ENCODE assay signal across 9 mouse cellular contexts in genomic region chr1:191364477-191364876, GRCm38 (mm10). TPM values are rescaled to one million over a fixed set of nuclear protein-coding genes. Genes with fewer than 3 reads are reported as not detected.
DNase-seq lines count a peak whose midpoint lies in the region; ATAC-seq and TF ChIP-seq lines count a peak whose summit lies in the region.
"Had no signal": no experiment of that assay in that cellular context is flagged by ENCODE, and none has a peak within 500 bp of the region (broad histone marks: within the 10 kb centered on the region; RNA-seq: fewer than 3 reads in every experiment).

No protein-coding gene starts in this region.

- peak; percentile 43 for DNase-seq in kidney, postnatal 14 days
- no peak for DNase-seq in kidney, adult 11 months
- DNase-seq in Patski (ENCODE audit: low read depth, low spot score), result no peak
- peak; percentile 36 for DNase-seq in retina, postnatal 1 day
- DNase-seq in frontal cortex, postnatal 25 days (ENCODE audit: low spot score in 2 of 2), result no peak
- no peak for DNase-seq in gastrocnemius, postnatal 36 days

- H3K27me3 ChIP-seq in Patski, result no peaks in the 10 kb centered on the region
- H3K27me3 ChIP-seq: heart, embryonic 15.5 days; neural tube, embryonic 13.5 days had no signal

- ATAC-seq in Patski, result no peak
- peak; percentile 86 for ATAC-seq in erythroid progenitor cell, adult 5-6 weeks (replicated peaks; ENCODE audit: low FRiP score, poor library complexity, severe bottlenecking)

- CTCF ChIA-PET in Patski (lab: Charles Lee), result interaction anchor here (0.6 to 3.4 kb wide), 16 partner anchors 8 to 204 kb away, joined by 3 to 15 read pairs (median 4); partner anchors contain the start of gene Tmem206

- intact Hi-C loops in gastrocnemius, postnatal 36 days (cut with DNase I), result loop anchor here (10.0 kb wide), 1 partner anchor 200 kb away; no protein-coding TSS in a partner anchor

- in situ Hi-C loops in Patski (cut with MboI; ENCODE audit: low pct_unique_long_range_greater_than_20kb), result loop anchor here (5.0 to 25.0 kb wide), 2 partner anchors 203 to 448 kb away; partner anchors contain the start of gene Nek2

- POLR2A ChIA-PET in Patski (lab: Charles Lee), result no interaction called here

- peak; percentile 82 for TF ChIP-seq CTCF in Patski (IDR thresholded peaks at IDR 0.05)

RNA-seq across cellular contexts. Expression of gene Ppp2r5a, which starts 38.6 kb away (rescaled TPM):
- 83.6 TPM for polyA plus RNA-seq in Patski (2021)
- total RNA-seq in erythroid progenitor cell, adult 5-6 weeks (2015; ENCODE audit: low replicate concordance), result 59.1 and 84.3 TPM in 2 replicates
- total RNA-seq in erythroid progenitor cell, adult 5-6 weeks (2017; ENCODE audit: low replicate concordance), result 60.7 and 94.6 TPM in 2 replicates
- 10 to 100 TPM; 63.7 to 67.8 TPM for total RNA-seq in gastrocnemius, postnatal 36 days (2021)

RNA-seq across cellular contexts. Expression of gene Tmem206, which starts 38.8 kb away (rescaled TPM):
- 21.9 TPM for polyA plus RNA-seq in Patski (2021)
- 20.5 and 34.4 TPM in 2 replicates for total RNA-seq in erythroid progenitor cell, adult 5-6 weeks (2015; ENCODE audit: low replicate concordance)
- 15.7 and 22.9 TPM in 2 replicates for total RNA-seq in erythroid progenitor cell, adult 5-6 weeks (2017; ENCODE audit: low replicate concordance)
- 1 to 10 TPM; 1.5 to 1.8 TPM for total RNA-seq in gastrocnemius, postnatal 36 days (2021)

RNA-seq across cellular contexts. Expression of gene Nenf, which starts 46.5 kb away (rescaled TPM):
- 145 TPM for polyA plus RNA-seq in Patski (2021)
- 26.4 and 47.6 TPM in 2 replicates for total RNA-seq in erythroid progenitor cell, adult 5-6 weeks (2015; ENCODE audit: low replicate concordance)
- 21.2 and 34.5 TPM in 2 replicates for total RNA-seq in erythroid progenitor cell, adult 5-6 weeks (2017; ENCODE audit: low replicate concordance)
- total RNA-seq in gastrocnemius, postnatal 36 days (2021), result 10 to 100 TPM; 55.2 to 61.5 TPM

Comparison
In these comparisons a context has a peak if more than half of its experiments do, and no peak if none do; other contexts are left out.
1. DNase-seq: peak in kidney, postnatal 14 days (single experiment) and retina, postnatal 1 day (single experiment); none in kidney, adult 11 months (single experiment), Patski (single experiment), frontal cortex, postnatal 25 days (0 of 2) and gastrocnemius, postnatal 36 days (0 of 2).
2. RNA of gene Tmem206, which starts 38.8 kb away (total RNA-seq): 15.7 to 34.4 TPM in erythroid progenitor cell, adult 5-6 weeks; 1.5 to 1.8 TPM in gastrocnemius, postnatal 36 days; every median in the first group is over 4 times any median in the second.